Mouse (Mus musculus): Measurements from ENCODE around the gene Zfp541. TPM values are rescaled to one million over a fixed set of nuclear protein-coding genes. Genes with fewer than 3 reads are reported as not detected.

Gene Zfp541
- polyA plus RNA-seq, 1 experiment: not detected

DNA sequence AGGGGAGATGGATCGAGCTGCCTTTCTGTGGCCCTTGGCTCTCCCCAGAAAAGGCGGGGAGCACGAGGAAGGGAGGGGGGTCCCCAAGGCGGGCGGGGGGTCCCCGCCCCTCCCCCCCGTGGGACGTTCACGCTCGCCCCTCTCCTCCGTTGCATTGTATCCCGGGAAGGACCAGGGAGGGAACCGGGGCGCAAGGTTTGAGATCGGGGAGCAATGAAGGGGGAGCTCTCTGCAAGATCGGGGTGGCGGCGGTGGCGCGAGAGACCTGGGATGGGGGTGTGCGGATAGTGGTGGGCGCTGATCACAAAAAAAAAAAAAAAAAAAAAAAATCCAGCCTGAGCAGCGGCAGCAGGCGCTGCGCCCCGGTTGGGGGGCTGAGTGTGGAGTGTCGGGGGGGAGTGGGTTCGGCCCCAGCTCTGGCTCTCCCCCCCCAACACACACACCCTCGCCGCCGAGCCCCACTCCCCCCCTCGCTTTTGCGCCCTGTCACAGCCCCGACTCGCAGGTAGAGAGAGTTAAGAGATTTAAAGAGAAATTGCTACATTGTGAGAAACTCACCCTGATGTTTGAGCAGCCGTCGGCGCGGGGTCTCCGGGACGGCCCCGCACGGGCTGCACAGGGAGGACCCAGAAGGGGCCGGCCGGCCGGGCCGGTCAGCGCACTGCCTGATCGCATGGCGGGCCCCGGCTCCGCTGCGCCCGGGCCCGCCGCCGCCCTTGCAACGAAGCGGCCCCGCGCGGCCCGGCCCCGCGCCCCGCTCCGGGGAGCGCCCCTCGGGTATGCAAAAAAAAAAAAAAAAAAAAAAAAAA, 14.1 kb upstream of the Zfp541 start, which contains the start of gene Bicra:
Bicra (minus strand) TSS at position 584 of the 809 bp plus-strand sequence.
- peak within 1 kb of the TSS; percentile 73 for H3K4me3 ChIP-seq
- H3K4me2 ChIP-seq (ENCODE audit: low read depth): peak within 1 kb of the TSS; percentile 86
- peaks cover 49% of the 10 kb centered on the region for H3K79me2 ChIP-seq (ENCODE audit: control insufficient read depth, insufficient read depth)
- H3ac ChIP-seq (ENCODE audit: control insufficient read depth, insufficient read length): peak within 1 kb of the TSS; percentile 16
- TF ChIP-seq MYOG (IDR thresholded peaks at IDR 0.05; ENCODE audit: control insufficient read depth in 1 of 3, insufficient read depth in 1 of 3, insufficient read length in 2 of 3, low read depth in 2 of 3) (no peak), TCF12 (IDR thresholded peaks at IDR 0.05; ENCODE audit: insufficient read depth, poor library complexity, severe bottlenecking) (no peak), MAX (IDR thresholded peaks at IDR 0.05; ENCODE audit: low read depth) (no peak), TCF3 (IDR thresholded peaks at IDR 0.05; ENCODE audit: insufficient read length, low read depth) (no peak), MYOD1 (IDR thresholded peaks at IDR 0.05; ENCODE audit: control insufficient read depth in 1 of 3, insufficient read length in 2 of 3, low read depth in 2 of 3) (no peak), POLR2A (IDR thresholded peaks at IDR 0.05; ENCODE audit: insufficient read length, low read depth) (no peak), SRF (IDR thresholded peaks at IDR 0.05; ENCODE audit: control insufficient read depth, insufficient read length, low read depth) (no peak), E2F4 (IDR thresholded peaks at IDR 0.05; ENCODE audit: insufficient read depth) (no peak), REST (IDR thresholded peaks at IDR 0.05; ENCODE audit: insufficient read depth, insufficient read length) (no peak), POLR2AphosphoS2 (IDR thresholded peaks at IDR 0.05; ENCODE audit: insufficient read length, low read depth) (no peak), CEBPB (IDR thresholded peaks at IDR 0.05; ENCODE audit: insufficient read depth, poor library complexity, severe bottlenecking) (no peak), USF1 (IDR thresholded peaks at IDR 0.05; ENCODE audit: low read depth) (no peak)
- no peaks in the 10 kb centered on the region for H3K27me3 ChIP-seq (ENCODE audit: control insufficient read depth, insufficient read depth, insufficient read length)
- no peaks in the 10 kb centered on the region for H3K36me3 ChIP-seq (ENCODE audit: control insufficient read depth, insufficient read depth)

DNA sequence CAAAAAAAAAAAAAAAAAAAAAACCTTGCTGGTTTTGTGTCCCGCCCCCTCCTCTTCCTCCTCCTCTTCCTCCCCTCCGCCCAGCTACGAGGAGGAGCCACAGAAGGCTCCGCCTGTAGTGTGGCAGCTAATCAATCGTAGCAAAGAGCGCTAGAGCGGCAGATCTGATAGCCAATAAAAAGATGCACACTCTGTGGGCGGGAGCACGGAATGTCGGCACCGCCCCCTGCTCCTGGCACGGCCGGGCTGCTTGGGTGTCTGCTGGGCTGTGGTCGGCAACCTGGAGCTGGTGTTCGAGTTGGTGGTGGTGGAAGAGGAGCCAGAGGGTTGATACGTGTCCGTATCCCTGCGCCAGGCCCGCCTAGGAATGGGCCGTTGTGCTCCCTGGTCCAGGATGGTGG, 13.4 kb upstream of the Zfp541 start:
- Histone ChIP-seq H3K36me3 (ENCODE audit: control insufficient read depth, insufficient read depth) (no peaks in the 10 kb centered on the region), H3K4me3 (peak overlapping the region; percentile 73), H3K79me2 (ENCODE audit: control insufficient read depth, insufficient read depth) (peaks cover 43% of the 10 kb centered on the region), H3K4me2 (ENCODE audit: low read depth) (peak overlapping the region; percentile 73), H3ac (ENCODE audit: control insufficient read depth, insufficient read length) (peak overlapping the region; percentile 16), H3K27me3 (ENCODE audit: control insufficient read depth, insufficient read depth, insufficient read length) (no peaks in the 10 kb centered on the region)
- TF ChIP-seq MYOD1 (IDR thresholded peaks at IDR 0.05; ENCODE audit: control insufficient read depth in 1 of 3, insufficient read length in 2 of 3, low read depth in 2 of 3): no peak
- no peak for TF ChIP-seq USF1 (IDR thresholded peaks at IDR 0.05; ENCODE audit: low read depth)
- TF ChIP-seq REST (IDR thresholded peaks at IDR 0.05; ENCODE audit: insufficient read depth, insufficient read length): peak; percentile 37
- peak; percentile 91 for TF ChIP-seq POLR2A (IDR thresholded peaks at IDR 0.05; ENCODE audit: insufficient read length, low read depth)
- TF ChIP-seq TCF3 (IDR thresholded peaks at IDR 0.05; ENCODE audit: insufficient read length, low read depth): no peak
- TF ChIP-seq POLR2AphosphoS2 (IDR thresholded peaks at IDR 0.05; ENCODE audit: insufficient read length, low read depth): peak; percentile 90

DNA sequence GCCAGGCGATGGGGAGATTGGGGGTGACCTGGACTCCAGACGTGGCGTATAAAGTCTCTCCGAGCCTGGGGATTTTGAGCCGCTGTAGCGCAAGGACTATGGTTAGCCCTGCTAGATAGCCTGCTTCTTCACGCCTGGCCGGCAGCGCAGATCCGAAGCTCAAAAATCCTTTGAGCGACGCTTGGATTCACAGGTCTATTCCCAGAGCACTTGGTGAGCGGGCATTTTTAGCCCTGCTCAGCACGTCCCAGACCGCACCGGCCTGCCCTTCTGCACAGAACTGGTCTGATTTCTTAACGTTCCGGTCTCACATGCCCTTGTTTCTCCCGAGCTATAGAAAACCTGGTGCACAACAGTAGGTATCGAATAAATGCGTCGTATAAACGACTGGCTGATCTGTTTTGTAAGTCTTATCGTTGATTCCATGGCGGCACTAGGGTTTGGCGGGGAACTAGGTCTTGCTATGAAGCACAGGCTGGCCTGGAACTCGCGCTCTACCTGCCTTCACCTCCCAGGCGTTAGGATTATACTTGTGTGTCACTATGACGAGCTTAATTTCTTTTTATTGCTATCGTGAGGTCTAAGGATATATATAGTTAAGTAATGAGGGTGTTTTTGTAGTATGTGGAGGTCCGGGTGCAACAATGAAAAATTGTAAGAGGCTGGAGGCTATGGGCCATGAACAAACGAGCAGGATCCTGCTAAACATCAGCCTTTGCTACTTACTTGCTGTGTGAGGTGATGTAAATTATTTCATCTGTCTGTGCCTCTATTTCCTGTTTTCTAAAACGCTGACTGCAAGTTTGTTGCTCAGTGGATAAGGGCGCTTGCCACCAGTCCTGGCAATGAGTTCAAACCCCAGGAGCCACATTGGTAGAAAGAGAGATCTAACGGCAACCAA, 12.7 kb upstream of the Zfp541 start:
- H3ac ChIP-seq (ENCODE audit: control insufficient read depth, insufficient read length): peak overlapping the region; percentile 16
- TF ChIP-seq POLR2A (IDR thresholded peaks at IDR 0.05; ENCODE audit: insufficient read length, low read depth): no peak
- TF ChIP-seq SRF (IDR thresholded peaks at IDR 0.05; ENCODE audit: control insufficient read depth, insufficient read length, low read depth): no peak
- TF ChIP-seq MYOG (IDR thresholded peaks at IDR 0.05; ENCODE audit: control insufficient read depth in 1 of 3, insufficient read depth in 1 of 3, insufficient read length in 2 of 3, low read depth in 2 of 3): no peak
- no peak for TF ChIP-seq USF1 (IDR thresholded peaks at IDR 0.05; ENCODE audit: low read depth)
- no peak for TF ChIP-seq E2F4 (IDR thresholded peaks at IDR 0.05; ENCODE audit: insufficient read depth)
- no peak for TF ChIP-seq POLR2AphosphoS2 (IDR thresholded peaks at IDR 0.05; ENCODE audit: insufficient read length, low read depth)
- no peak for TF ChIP-seq MYOD1 (IDR thresholded peaks at IDR 0.05; ENCODE audit: control insufficient read depth in 1 of 3, insufficient read length in 2 of 3, low read depth in 2 of 3)
- TF ChIP-seq CEBPB (IDR thresholded peaks at IDR 0.05; ENCODE audit: insufficient read depth, poor library complexity, severe bottlenecking): no peak
- TF ChIP-seq REST (IDR thresholded peaks at IDR 0.05; ENCODE audit: insufficient read depth, insufficient read length): no peak
- TF ChIP-seq MAX (IDR thresholded peaks at IDR 0.05; ENCODE audit: low read depth): no peak
- TF ChIP-seq TCF3 (IDR thresholded peaks at IDR 0.05; ENCODE audit: insufficient read length, low read depth): no peak
- TF ChIP-seq TCF12 (IDR thresholded peaks at IDR 0.05; ENCODE audit: insufficient read depth, poor library complexity, severe bottlenecking): no peak
- H3K27me3 ChIP-seq (ENCODE audit: control insufficient read depth, insufficient read depth, insufficient read length): no peaks in the 10 kb centered on the region
- peak overlapping the region; percentile 73 for H3K4me3 ChIP-seq
- H3K36me3 ChIP-seq (ENCODE audit: control insufficient read depth, insufficient read depth): no peaks in the 10 kb centered on the region
- peaks cover 35% of the 10 kb centered on the region for H3K79me2 ChIP-seq (ENCODE audit: control insufficient read depth, insufficient read depth)
- peak overlapping the region; percentile 73 for H3K4me2 ChIP-seq (ENCODE audit: low read depth)

DNA sequence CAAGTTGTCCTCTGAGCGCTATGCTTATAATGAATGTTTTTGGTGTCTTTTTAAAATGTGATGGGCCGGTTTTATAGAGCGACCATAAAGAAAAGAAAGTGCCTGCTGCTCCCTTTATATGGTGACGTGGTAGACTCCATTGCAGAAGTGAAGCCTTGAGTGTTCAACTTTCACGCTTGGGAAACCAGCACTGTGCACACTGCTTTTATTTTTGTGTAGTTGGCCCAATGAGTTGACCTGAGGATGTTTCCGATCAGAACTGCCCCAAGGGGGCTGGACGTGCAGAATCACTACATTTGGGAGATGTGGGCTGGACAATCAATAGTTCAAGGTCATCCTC, 12.1 kb upstream of the Zfp541 start:
- TF ChIP-seq SRF (IDR thresholded peaks at IDR 0.05; ENCODE audit: control insufficient read depth, insufficient read length, low read depth) (no peak), CEBPB (IDR thresholded peaks at IDR 0.05; ENCODE audit: insufficient read depth, poor library complexity, severe bottlenecking) (no peak), TCF3 (IDR thresholded peaks at IDR 0.05; ENCODE audit: insufficient read length, low read depth) (no peak)
- Histone ChIP-seq H3K79me2 (ENCODE audit: control insufficient read depth, insufficient read depth) (peaks cover 29% of the 10 kb centered on the region), H3K27me3 (ENCODE audit: control insufficient read depth, insufficient read depth, insufficient read length) (no peaks in the 10 kb centered on the region), H3ac (ENCODE audit: control insufficient read depth, insufficient read length) (no peak overlapping the region), H3K4me3 (peak overlapping the region; percentile 73), H3K4me2 (ENCODE audit: low read depth) (peak overlapping the region; percentile 73), H3K36me3 (ENCODE audit: control insufficient read depth, insufficient read depth) (no peaks in the 10 kb centered on the region)

All from myocyte (in vitro differentiated cells).